Mouse (Mus musculus) C2C12 (cell line): Measurements from ENCODE around the gene Slc38a2. TPM values are rescaled to one million over a fixed set of nuclear protein-coding genes. Genes with fewer than 3 reads are reported as not detected.

Source experiments
- H3K27me3 ChIP-seq: one replicate; pipeline ENCODE4 v1.6.1; 2011; ENCODE audit not compliant: control insufficient read depth, insufficient read depth, insufficient read length
- H3K36me3 ChIP-seq: one replicate; pipeline ENCODE4 v1.6.1; 2011; ENCODE audit not compliant: control insufficient read depth, insufficient read depth
- H3K4me3 ChIP-seq: one replicate; pipeline ENCODE4 v1.5.1; 2011; ENCODE audit warnings: mild to moderate bottlenecking, control low read depth; ENCODE audit not compliant: poor library complexity, insufficient read depth, severe bottlenecking
- H3K79me2 ChIP-seq: one replicate; pipeline ENCODE4 v1.6.1; 2011; ENCODE audit not compliant: control insufficient read depth, insufficient read depth
- H3K79me3 ChIP-seq: one replicate; pipeline ENCODE4 v1.6.1; 2011; ENCODE audit warnings: low read depth, control low read depth
- H3ac ChIP-seq: one replicate; pipeline ENCODE3; 2011; ENCODE audit warnings: low read depth; ENCODE audit not compliant: control insufficient read depth, insufficient read length
- CEBPB ChIP-seq: IDR thresholded peaks from one replicate; pipeline ENCODE4 v1.6.1; 2011; ENCODE audit warnings: low read depth, mild to moderate bottlenecking, control low read depth, moderate library complexity
- CTCF ChIP-seq: IDR thresholded peaks from one replicate; pipeline ENCODE4 v1.5.1; 2011; ENCODE audit not compliant: control insufficient read depth, insufficient read depth, insufficient read length
- FOSL1 ChIP-seq: IDR thresholded peaks from one replicate; pipeline ENCODE4 v1.8.0; 2011; ENCODE audit warnings: mild to moderate bottlenecking, low read length; ENCODE audit not compliant: poor library complexity, insufficient read depth, severe bottlenecking
- MAX ChIP-seq: IDR thresholded peaks from one replicate; pipeline ENCODE4 v1.6.1; 2011; ENCODE audit warnings: mild to moderate bottlenecking, control low read depth
- MYOD1 ChIP-seq: IDR thresholded peaks from one replicate; pipeline ENCODE4 v1.6.1; 2011; ENCODE audit warnings: low read depth; ENCODE audit not compliant: control insufficient read depth, insufficient read length
- MYOG ChIP-seq: IDR thresholded peaks from one replicate; pipeline ENCODE4 v1.6.1; 2011; ENCODE audit not compliant: control insufficient read depth, insufficient read length; ENCODE audit errors: extremely low read depth
- USF1 ChIP-seq: IDR thresholded peaks from one replicate; pipeline ENCODE4 v1.6.1; 2011; ENCODE audit warnings: low read depth, mild to moderate bottlenecking, control low read depth, moderate library complexity
- polyA plus RNA-seq: library from polyadenylated mRNA; unstranded; fragments of >200 nt; fragmentation: generic; extraction: Trizol; gene quantifications from one replicate; pipeline ENCODE4 v1.2.1, GENCODE M21; 2012; ENCODE audit warnings: missing spikeins

Slc38a2 gene
- polyA plus RNA-seq, 1 experiment = 99.9 TPM

DNA sequence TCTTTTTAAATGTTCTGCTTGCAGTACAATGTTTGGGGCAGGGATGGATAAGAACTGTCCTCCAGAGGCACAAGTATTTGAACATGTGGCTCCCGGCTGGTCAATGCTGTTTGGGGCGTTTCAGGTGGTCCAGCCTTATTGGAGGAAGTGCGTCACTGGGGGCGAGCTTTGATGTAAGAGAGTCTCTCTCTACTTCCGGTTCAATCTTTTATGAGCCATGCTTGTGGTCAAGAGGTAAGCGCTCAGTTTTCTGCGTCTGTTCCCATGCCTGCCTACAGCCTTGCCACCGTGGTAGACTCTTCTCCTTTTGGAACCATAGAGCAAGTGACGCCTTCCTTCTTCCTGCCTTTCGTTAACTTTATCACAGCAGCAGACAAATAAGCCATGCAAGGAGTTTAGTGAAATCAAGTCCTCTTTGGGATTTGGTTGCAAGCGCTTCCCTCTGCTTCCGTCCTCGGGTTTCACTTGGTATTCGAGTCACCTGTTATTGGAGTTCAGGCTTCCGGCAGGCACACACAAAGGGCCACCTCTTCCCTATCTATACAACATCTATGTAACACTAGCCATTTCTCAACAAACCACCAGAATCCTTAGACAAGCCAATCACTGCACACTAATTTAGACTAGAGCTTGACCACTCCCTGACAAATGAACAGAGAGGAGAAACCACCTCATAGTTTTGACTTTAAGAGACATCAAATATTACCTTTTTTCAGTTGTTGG lies 37.3 kb upstream of the Slc38a2 start:
- no peaks in the 10 kb centered on the region for H3K79me2 ChIP-seq
- no peak overlapping the region for H3ac ChIP-seq
- no peaks in the 10 kb centered on the region for H3K36me3 ChIP-seq
- H3K79me3 ChIP-seq = no peaks in the 10 kb centered on the region
- H3K27me3 ChIP-seq = no peaks in the 10 kb centered on the region
- H3K4me3 ChIP-seq = no peak overlapping the region
- no peak for TF ChIP-seq CEBPB
- TF ChIP-seq USF1 = no peak
- no peak for TF ChIP-seq MYOG
- no peak for TF ChIP-seq MYOD1
- no peak for TF ChIP-seq FOSL1
- no peak for TF ChIP-seq MAX
- TF ChIP-seq CTCF = no peak

DNA sequence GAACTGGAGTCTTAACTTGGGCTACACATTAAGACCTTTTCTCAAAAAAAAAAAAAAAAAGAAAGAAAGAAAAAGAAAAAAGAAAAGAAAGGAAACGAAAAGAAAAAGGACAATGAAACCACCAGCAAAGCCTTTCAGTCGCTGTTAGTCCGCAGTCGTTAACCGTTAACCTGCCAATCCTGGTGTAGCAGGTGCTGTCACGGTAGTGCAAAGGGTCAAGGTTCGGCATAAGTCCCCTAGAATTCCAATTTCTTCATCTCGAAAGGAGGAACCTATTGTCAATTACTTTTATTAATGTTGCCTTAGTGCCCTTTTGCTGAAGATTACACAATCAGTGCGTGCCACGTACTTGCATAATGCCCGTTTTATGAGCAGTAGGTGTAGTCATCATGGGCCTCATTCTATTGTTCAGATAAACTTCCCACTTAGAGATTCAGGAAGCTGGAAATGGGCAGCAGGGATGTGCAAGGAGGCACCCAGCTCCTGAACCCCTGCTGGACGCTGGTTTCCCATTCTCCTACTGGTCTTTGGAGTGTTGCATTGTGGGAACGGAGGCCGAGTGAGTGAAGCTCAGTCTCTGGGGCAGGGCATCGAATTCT lies 36.1 kb upstream of the Slc38a2 start:
- H3K27me3 ChIP-seq = no peaks in the 10 kb centered on the region
- H3K36me3 ChIP-seq = no peaks in the 10 kb centered on the region
- no peak overlapping the region for H3ac ChIP-seq
- H3K79me2 ChIP-seq = no peaks in the 10 kb centered on the region
- H3K79me3 ChIP-seq = no peaks in the 10 kb centered on the region
- no peak overlapping the region for H3K4me3 ChIP-seq
- TF ChIP-seq USF1 = no peak
- peak; percentile 35 for TF ChIP-seq CEBPB

DNA sequence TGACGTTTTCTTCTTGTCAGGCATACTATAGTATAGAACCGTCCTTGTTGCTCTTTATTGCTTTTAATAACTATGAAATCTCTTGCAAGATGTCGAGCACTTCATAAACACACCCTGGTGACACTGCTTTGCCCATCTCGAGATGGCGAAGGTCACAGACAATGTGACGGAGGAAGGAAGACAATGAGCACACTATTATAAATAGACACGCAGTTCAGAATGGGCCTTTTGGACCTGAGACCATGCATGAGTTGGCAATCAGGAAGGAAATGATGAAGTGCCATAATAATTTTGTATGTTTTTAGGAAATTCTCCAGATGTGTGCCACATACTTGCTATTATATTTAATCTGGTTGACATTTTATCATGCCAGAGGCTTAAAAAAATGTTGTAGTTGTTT lies 34.9 kb upstream of the Slc38a2 start:
- Histone ChIP-seq H3K79me3 (no peaks in the 10 kb centered on the region), H3K36me3 (no peaks in the 10 kb centered on the region), H3K27me3 (no peaks in the 10 kb centered on the region), H3ac (no peak overlapping the region), H3K4me3 (no peak overlapping the region), H3K79me2 (no peaks in the 10 kb centered on the region)
- TF ChIP-seq MYOG = no peak
- TF ChIP-seq MAX = no peak
- TF ChIP-seq FOSL1 = no peak
- TF ChIP-seq MYOD1 = no peak
- TF ChIP-seq USF1 = no peak
- TF ChIP-seq CEBPB = no peak
- no peak for TF ChIP-seq CTCF

DNA sequence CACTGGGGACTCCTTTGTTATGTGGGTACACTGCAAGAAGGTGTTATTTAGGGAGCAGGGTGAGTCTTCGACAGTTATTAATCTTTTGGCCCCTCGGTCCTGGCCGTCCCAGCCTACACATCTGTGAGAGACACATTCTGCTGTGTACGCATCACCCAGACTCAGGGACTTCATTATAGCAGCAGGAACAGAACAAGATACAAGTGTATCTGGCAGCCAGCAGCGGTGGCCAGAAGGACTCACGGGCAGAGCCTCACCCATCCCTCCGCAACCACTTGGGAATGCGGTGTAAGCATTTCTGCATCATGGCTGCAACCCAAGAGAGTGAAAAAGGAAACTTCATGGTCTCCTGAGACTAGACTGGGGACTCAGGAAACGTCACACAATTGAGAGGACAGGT lies 30.9 kb upstream of the Slc38a2 start:
- H3K27me3 ChIP-seq = no peaks in the 10 kb centered on the region
- H3K4me3 ChIP-seq = no peak overlapping the region
- H3K79me2 ChIP-seq = no peaks in the 10 kb centered on the region
- no peak overlapping the region for H3ac ChIP-seq
- no peak for TF ChIP-seq USF1
- no peak for TF ChIP-seq CEBPB
- no peak for TF ChIP-seq FOSL1
- TF ChIP-seq MYOG = no peak
- no peak for TF ChIP-seq CTCF
- no peak for TF ChIP-seq MAX
- TF ChIP-seq MYOD1 = no peak
- H3K36me3 ChIP-seq = no peaks in the 10 kb centered on the region
- no peaks in the 10 kb centered on the region for H3K79me3 ChIP-seq

DNA sequence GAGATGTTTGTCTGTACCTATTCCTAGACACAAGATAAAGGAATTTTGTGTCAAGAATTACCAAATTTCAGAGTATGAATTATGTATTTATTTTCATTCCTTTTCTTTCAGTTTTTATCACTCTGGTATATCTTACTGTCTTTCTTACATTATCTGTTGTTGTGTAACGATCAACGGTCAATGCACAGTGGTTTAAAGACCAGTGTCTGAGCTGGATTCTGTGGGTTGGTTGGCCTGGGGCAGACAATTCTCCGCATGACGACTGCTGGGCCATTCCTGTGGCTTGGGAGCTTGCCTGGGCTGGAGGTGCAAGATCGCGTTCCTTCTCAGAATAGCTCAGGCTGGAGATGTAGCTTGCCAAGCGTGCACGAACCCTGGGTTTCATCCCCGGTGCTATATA lies 30.3 kb upstream of the Slc38a2 start:
- no peak overlapping the region for H3K4me3 ChIP-seq
- TF ChIP-seq FOSL1 (no peak), MYOG (no peak), CEBPB (peak; percentile 30)
- H3K27me3 ChIP-seq = no peaks in the 10 kb centered on the region
- H3K79me2 ChIP-seq = no peaks in the 10 kb centered on the region
- no peaks in the 10 kb centered on the region for H3K36me3 ChIP-seq
- no peaks in the 10 kb centered on the region for H3K79me3 ChIP-seq
- no peak overlapping the region for H3ac ChIP-seq

DNA sequence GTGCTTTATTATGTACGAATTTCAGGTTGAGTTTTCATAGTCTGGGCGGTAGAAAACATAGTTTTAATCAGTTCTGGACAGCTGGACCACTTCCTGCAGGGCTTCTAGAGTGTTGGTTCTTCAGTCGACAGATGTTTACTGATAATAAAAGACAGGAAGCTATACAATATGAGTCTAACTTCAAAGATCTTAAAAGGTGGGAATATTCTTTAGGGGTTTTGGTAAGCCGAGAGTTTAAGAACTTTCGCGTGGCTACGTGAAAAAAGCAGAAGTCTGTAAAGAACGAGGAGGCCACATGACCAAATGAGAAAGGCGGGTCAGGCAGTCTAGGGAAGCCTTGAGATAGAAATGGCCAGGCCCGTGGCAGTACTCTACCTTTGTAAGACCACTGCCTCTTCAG lies 29.5 kb upstream of the Slc38a2 start:
- H3K79me3 ChIP-seq = no peaks in the 10 kb centered on the region
- H3K79me2 ChIP-seq = no peaks in the 10 kb centered on the region
- H3K27me3 ChIP-seq = no peaks in the 10 kb centered on the region
- H3ac ChIP-seq = no peak overlapping the region
- TF ChIP-seq MAX (no peak), MYOD1 (no peak), CTCF (no peak), FOSL1 (no peak), USF1 (no peak), CEBPB (no peak), MYOG (no peak)
- H3K36me3 ChIP-seq = no peaks in the 10 kb centered on the region
- no peak overlapping the region for H3K4me3 ChIP-seq
